Comparison of ENCODE assay signal across 8 mouse cellular contexts in the genomic region with DNA sequence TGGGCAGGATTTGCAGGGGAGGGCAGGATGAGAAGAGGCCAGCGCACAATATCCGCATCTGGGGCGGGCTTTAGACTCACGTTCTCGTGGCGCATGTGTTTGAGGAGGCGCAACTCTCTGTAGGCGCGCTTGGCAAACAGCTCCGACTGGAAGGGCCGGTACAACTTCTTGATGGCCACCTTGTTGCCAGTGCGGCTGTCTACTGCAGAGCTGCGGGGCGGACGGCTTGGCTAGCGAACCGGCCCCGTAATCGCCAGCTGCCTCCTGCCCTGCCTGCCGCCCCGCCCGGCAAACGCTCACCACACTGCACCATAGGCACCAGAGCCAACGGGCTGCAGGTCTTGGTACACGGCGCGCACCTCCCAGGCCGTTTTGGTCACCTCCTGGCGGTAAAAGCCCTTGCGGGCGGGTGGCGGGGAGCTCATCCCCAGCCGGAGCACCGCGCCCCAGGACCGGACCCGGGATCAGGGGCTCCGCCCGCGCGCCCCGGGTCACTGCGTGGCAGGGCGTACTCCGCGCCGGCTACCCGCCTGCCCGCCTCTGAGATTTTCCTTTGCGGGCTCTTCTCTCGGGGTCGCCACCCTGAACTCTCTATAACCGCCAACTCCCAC. TPM values are rescaled to one million over a fixed set of nuclear protein-coding genes. Genes with fewer than 3 reads are reported as not detected.
DNase-seq lines count a peak whose midpoint lies in the region; ATAC-seq and TF ChIP-seq lines count a peak whose summit lies in the region.

No protein-coding gene starts in this region.

- WGBS in heart, embryonic 16.5 days: under 1% methylated on average over 53 of the region's 53 CpGs
- WGBS in small intestine, adult 2 months: under 1% methylated on average over 53 of the region's 53 CpGs

- H3K36me3 ChIP-seq in heart, embryonic 16.5 days (ENCODE audit: control insufficient read depth, insufficient read depth): no peaks in the 10 kb centered on the region
- H3K36me3 ChIP-seq in small intestine, adult 2 months (ENCODE audit: control insufficient read depth, insufficient read depth, low read length): no peaks in the 10 kb centered on the region

- H3K9me3 ChIP-seq in heart, embryonic 16.5 days (replicated peaks; ENCODE audit: control insufficient read depth, low read length): no peaks in the 10 kb centered on the region

- peak overlapping the region; percentile 97 for H3K4me2 ChIP-seq in heart, embryonic 16.5 days (ENCODE audit: low read depth, low read length)

- no peaks in the 10 kb centered on the region for H3K27me3 ChIP-seq in Patski
- H3K27me3 ChIP-seq in heart, embryonic 16.5 days (ENCODE audit: control insufficient read depth, insufficient read depth, low read length): peaks cover 35% of the 10 kb centered on the region
- peaks cover 27% of the 10 kb centered on the region for H3K27me3 ChIP-seq in small intestine, adult 2 months (ENCODE audit: control insufficient read depth, insufficient read depth, low read length)

- H3K4me3 ChIP-seq in embryonic fibroblast, embryonic 13.5 days (ENCODE audit: insufficient read depth, low read length): peak overlapping the region; percentile 52
- H3K4me3 ChIP-seq in heart, embryonic 16.5 days (ENCODE audit: low read length): peak overlapping the region; percentile 67
- peak overlapping the region; percentile 67 for H3K4me3 ChIP-seq in small intestine, adult 2 months (ENCODE audit: low read depth, low read length)

- peak; percentile 42 to 48 for DNase-seq in B cell, adult 2 months
- DNase-seq in Patski (ENCODE audit: low read depth, low spot score): no peak
- DNase-seq in kidney, postnatal 25 days: peak; percentile 61 to 75
- DNase-seq in lung, postnatal 14 days: peak; percentile 51

- in situ Hi-C loops in Patski (cut with MboI; ENCODE audit: low pct_unique_long_range_greater_than_20kb): no loop called here

- no peaks in the 10 kb centered on the region for H3K4me1 ChIP-seq in embryonic fibroblast, embryonic 13.5 days (ENCODE audit: control insufficient read depth, insufficient read depth, low read length)
- peaks cover 18% of the 10 kb centered on the region for H3K4me1 ChIP-seq in heart, embryonic 16.5 days (ENCODE audit: control insufficient read depth, insufficient read depth, low read length)
- H3K4me1 ChIP-seq in small intestine, adult 2 months (ENCODE audit: control insufficient read depth, insufficient read depth, insufficient read length, low read length): peaks cover 4% of the 10 kb centered on the region

- TF ChIP-seq CTCF in Patski (IDR thresholded peaks at IDR 0.05): no peak
- TF ChIP-seq CTCF in embryonic fibroblast, embryonic 13.5 days (IDR thresholded peaks at IDR 0.05; ENCODE audit: borderline replicate concordance, insufficient read depth, low read length): no peak
- TF ChIP-seq CTCF in small intestine, adult 2 months (IDR thresholded peaks at IDR 0.05; ENCODE audit: extremely low read depth, insufficient read length, insufficient replicate concordance, low read depth, low read length): no peak

- POLR2A ChIA-PET in Patski (lab: Charles Lee): no interaction called here

- ATAC-seq in Patski: peak; percentile 57
- 0 out of 2 replicates have a peak, but pooled peaks have one; percentile 42 for ATAC-seq in heart, embryonic 16.5 days (replicated peaks; ENCODE audit: extremely low read depth, insufficient read depth, low FRiP score)
- ATAC-seq in erythroid progenitor cell, adult 5-6 weeks (replicated peaks; ENCODE audit: low FRiP score, poor library complexity, severe bottlenecking): no peak

- CTCF ChIA-PET in Patski (lab: Charles Lee): interaction anchor here (1.0 to 1.5 kb wide), 2 partner anchors 10 to 12 kb away, joined by 4 read pairs; a partner anchor contains a TSS

- TF ChIP-seq POLR2A in embryonic fibroblast, embryonic 13.5 days (IDR thresholded peaks at IDR 0.05; ENCODE audit: low read depth, low read length): peak; percentile 50; the same call in 1 of the 2 replicates
- TF ChIP-seq POLR2A in small intestine, adult 2 months (IDR thresholded peaks at IDR 0.05; ENCODE audit: low read depth, low read length): no peak

- H3K9ac ChIP-seq in heart, embryonic 16.5 days (ENCODE audit: low read length): peak overlapping the region; percentile 76

- H3K27ac ChIP-seq in embryonic fibroblast, embryonic 13.5 days (ENCODE audit: insufficient read depth, low read length): no peak overlapping the region
- H3K27ac ChIP-seq in heart, embryonic 16.5 days (ENCODE audit: low read length): no peak overlapping the region
- H3K27ac ChIP-seq in small intestine, adult 2 months (ENCODE audit: insufficient read depth, low read depth, low read length): peak overlapping the region; percentile 4

RNA-seq across cellular contexts. Expression of a gene that starts 0.3 kb away (rescaled TPM):
- 7.1 TPM for polyA plus RNA-seq in Patski (2021)
- 10.1 and 16.4 TPM in 2 replicates for polyA plus RNA-seq in embryonic fibroblast, embryonic 13.5 days (2011; ENCODE audit: insufficient read length, low read depth, missing spikeins)
- 17.7 and 18.4 TPM in 2 replicates for polyA plus RNA-seq in heart, embryonic 16.5 days (2015; fragmentation: Nextera tagmentation; extraction: Ambion mirVana)
- polyA plus RNA-seq in small intestine, adult 2 months (2012; rRNA removed): 2.0 and 2.4 TPM in 2 replicates
- not detected in 2 replicates for total RNA-seq in erythroid progenitor cell, adult 5-6 weeks (2015; ENCODE audit: low replicate concordance)
- 0.51 TPM in 1 of 2 replicates, not detected in the other for total RNA-seq in erythroid progenitor cell, adult 5-6 weeks (2017; ENCODE audit: low replicate concordance)

RNA-seq across cellular contexts. Expression of a gene that starts 9.3 kb away (rescaled TPM):
- 16.3 TPM for polyA plus RNA-seq in Patski (2021)
- 7.3 and 10.8 TPM in 2 replicates for polyA plus RNA-seq in embryonic fibroblast, embryonic 13.5 days (2011; ENCODE audit: insufficient read length, low read depth, missing spikeins)
- 3.6 and 4.1 TPM in 2 replicates for polyA plus RNA-seq in heart, embryonic 16.5 days (2015; fragmentation: Nextera tagmentation; extraction: Ambion mirVana)
- polyA plus RNA-seq in small intestine, adult 2 months (2012; rRNA removed): 2.3 and 3.2 TPM in 2 replicates
- 0.72 and 2.1 TPM in 2 replicates for total RNA-seq in erythroid progenitor cell, adult 5-6 weeks (2015; ENCODE audit: low replicate concordance)
- total RNA-seq in erythroid progenitor cell, adult 5-6 weeks (2017; ENCODE audit: low replicate concordance): 0.51 TPM in 1 of 2 replicates, not detected in the other

RNA-seq across cellular contexts. Expression of a gene that starts 11.7 kb away (rescaled TPM):
- polyA plus RNA-seq in Patski (2021): 15.0 TPM
- polyA plus RNA-seq in embryonic fibroblast, embryonic 13.5 days (2011; ENCODE audit: insufficient read length, low read depth, missing spikeins): 6.4 and 7.2 TPM in 2 replicates
- 16.4 and 19.7 TPM in 2 replicates for polyA plus RNA-seq in heart, embryonic 16.5 days (2015; fragmentation: Nextera tagmentation; extraction: Ambion mirVana)
- 13.2 and 19.0 TPM in 2 replicates for polyA plus RNA-seq in small intestine, adult 2 months (2012; rRNA removed)
- total RNA-seq in erythroid progenitor cell, adult 5-6 weeks (2015; ENCODE audit: low replicate concordance): 4.3 TPM in 1 of 2 replicates, not detected in the other
- total RNA-seq in erythroid progenitor cell, adult 5-6 weeks (2017; ENCODE audit: low replicate concordance): 1.3 TPM in 1 of 2 replicates, not detected in the other

RNA-seq across cellular contexts. Expression of a gene that starts 17.2 kb away (rescaled TPM):
- 17.6 TPM for polyA plus RNA-seq in Patski (2021)
- polyA plus RNA-seq in embryonic fibroblast, embryonic 13.5 days (2011; ENCODE audit: insufficient read length, low read depth, missing spikeins): 13.5 and 14.2 TPM in 2 replicates
- 9.1 and 9.8 TPM in 2 replicates for polyA plus RNA-seq in heart, embryonic 16.5 days (2015; fragmentation: Nextera tagmentation; extraction: Ambion mirVana)
- 21.6 and 29.0 TPM in 2 replicates for polyA plus RNA-seq in small intestine, adult 2 months (2012; rRNA removed)
- 26.4 and 41.4 TPM in 2 replicates for total RNA-seq in erythroid progenitor cell, adult 5-6 weeks (2015; ENCODE audit: low replicate concordance)
- 28.1 and 28.3 TPM in 2 replicates for total RNA-seq in erythroid progenitor cell, adult 5-6 weeks (2017; ENCODE audit: low replicate concordance)

RNA-seq across cellular contexts. Expression of a gene that starts 40.4 kb away (rescaled TPM):
- polyA plus RNA-seq in Patski (2021): 444 TPM
- 194 and 237 TPM in 2 replicates for polyA plus RNA-seq in embryonic fibroblast, embryonic 13.5 days (2011; ENCODE audit: insufficient read length, low read depth, missing spikeins)
- 91.8 and 104 TPM in 2 replicates for polyA plus RNA-seq in heart, embryonic 16.5 days (2015; fragmentation: Nextera tagmentation; extraction: Ambion mirVana)
- polyA plus RNA-seq in small intestine, adult 2 months (2012; rRNA removed): 213 and 376 TPM in 2 replicates
- total RNA-seq in erythroid progenitor cell, adult 5-6 weeks (2015; ENCODE audit: low replicate concordance): 7.2 and 9.2 TPM in 2 replicates
- 1.9 and 8.2 TPM in 2 replicates for total RNA-seq in erythroid progenitor cell, adult 5-6 weeks (2017; ENCODE audit: low replicate concordance)
